Mouse (Mus musculus): ENCODE measurements around the gene Anp32b. TPM values are rescaled to one million over a fixed set of nuclear protein-coding genes. Genes with fewer than 3 reads are reported as not detected.
A peak's percentile ranks its signal among the peaks of the same experiment; 100 is the strongest.

The Anp32b gene
- polyA plus RNA-seq, 1 experiment from 2014 or later = 156 TPM

GRCm38 (mm10) chr4:46463130-46463830, 12.6 kb downstream of the Anp32b start:
- Histone ChIP-seq H3K4me3 (ENCODE audit: low read length) (no peak overlapping the region), H3K9me3 (replicated peaks; ENCODE audit: control insufficient read depth, low read length) (no peaks in the 10 kb centered on the region), H3K27ac (ENCODE audit: low read length) (no peak overlapping the region), H3K9ac (ENCODE audit: low read length) (no peak overlapping the region), H3K27me3 (ENCODE audit: control insufficient read depth, insufficient read depth, low read length) (no peaks in the 10 kb centered on the region), H3K4me2 (ENCODE audit: low read depth, low read length) (no peak overlapping the region), H3K36me3 (ENCODE audit: control insufficient read depth, insufficient read depth) (peaks cover 53% of the 10 kb centered on the region), H3K4me1 (ENCODE audit: control insufficient read depth, insufficient read depth, low read length) (peaks cover 8% of the 10 kb centered on the region)
- WGBS = 81% methylated on average over 7 of the region's 7 CpGs
- no peak; the same call in 1 of the 2 replicates for ATAC-seq (replicated peaks; ENCODE audit: extremely low read depth, insufficient read depth, low FRiP score)

GRCm38 (mm10) chr4:46465740-46466139, 15.0 kb downstream of the Anp32b start:
- Histone ChIP-seq H3K9me3 (replicated peaks; ENCODE audit: control insufficient read depth, low read length) (no peaks in the 10 kb centered on the region), H3K27me3 (ENCODE audit: control insufficient read depth, insufficient read depth, low read length) (no peaks in the 10 kb centered on the region), H3K4me2 (ENCODE audit: low read depth, low read length) (no peak overlapping the region), H3K36me3 (ENCODE audit: control insufficient read depth, insufficient read depth) (peaks cover 75% of the 10 kb centered on the region), H3K9ac (ENCODE audit: low read length) (no peak overlapping the region), H3K4me3 (ENCODE audit: low read length) (no peak overlapping the region), H3K4me1 (ENCODE audit: control insufficient read depth, insufficient read depth, low read length) (peaks cover 6% of the 10 kb centered on the region), H3K27ac (ENCODE audit: low read length) (no peak overlapping the region)
- WGBS = 86% methylated on average over 3 of the region's 3 CpGs
- ATAC-seq (replicated peaks; ENCODE audit: extremely low read depth, insufficient read depth, low FRiP score) = no peak

- no peak overlapping the region for H3K27ac ChIP-seq (ENCODE audit: low read length)
- no peaks in the 10 kb centered on the region for H3K9me3 ChIP-seq (replicated peaks; ENCODE audit: control insufficient read depth, low read length)
- H3K27me3 ChIP-seq (ENCODE audit: control insufficient read depth, insufficient read depth, low read length) = no peaks in the 10 kb centered on the region
- no peak overlapping the region for H3K9ac ChIP-seq (ENCODE audit: low read length)
- H3K36me3 ChIP-seq (ENCODE audit: control insufficient read depth, insufficient read depth) = peaks cover 47% of the 10 kb centered on the region
- WGBS = 87% methylated on average over 5 of the region's 5 CpGs
- ATAC-seq (replicated peaks; ENCODE audit: extremely low read depth, insufficient read depth, low FRiP score) = no peak
- no peak overlapping the region for H3K4me2 ChIP-seq (ENCODE audit: low read depth, low read length)
- no peaks in the 10 kb centered on the region for H3K4me1 ChIP-seq (ENCODE audit: control insufficient read depth, insufficient read depth, low read length)
- no peak overlapping the region for H3K4me3 ChIP-seq (ENCODE audit: low read length)
Measured at GRCm38 (mm10) chr4:46475101-46475500, 24.4 kb downstream of the Anp32b start.

GRCm38 (mm10) chr4:46479081-46479480, 28.4 kb downstream of the Anp32b start:
- Histone ChIP-seq H3K27me3 (ENCODE audit: control insufficient read depth, insufficient read depth, low read length) (no peaks in the 10 kb centered on the region), H3K9me3 (replicated peaks; ENCODE audit: control insufficient read depth, low read length) (no peaks in the 10 kb centered on the region), H3K4me1 (ENCODE audit: control insufficient read depth, insufficient read depth, low read length) (no peaks in the 10 kb centered on the region), H3K4me2 (ENCODE audit: low read depth, low read length) (no peak overlapping the region), H3K9ac (ENCODE audit: low read length) (no peak overlapping the region), H3K27ac (ENCODE audit: low read length) (no peak overlapping the region), H3K4me3 (ENCODE audit: low read length) (no peak overlapping the region), H3K36me3 (ENCODE audit: control insufficient read depth, insufficient read depth) (peaks cover 17% of the 10 kb centered on the region)
- WGBS = 91% methylated on average over 2 of the region's 2 CpGs
- ATAC-seq (replicated peaks; ENCODE audit: extremely low read depth, insufficient read depth, low FRiP score) = no peak

GRCm38 (mm10) chr4:46485696-46486417, 35.2 kb downstream of the Anp32b start:
- Histone ChIP-seq H3K4me2 (ENCODE audit: low read depth, low read length) (peak overlapping the region; percentile 23; the same call in 1 of the 2 replicates), H3K36me3 (ENCODE audit: control insufficient read depth, insufficient read depth) (no peaks in the 10 kb centered on the region), H3K27me3 (ENCODE audit: control insufficient read depth, insufficient read depth, low read length) (no peaks in the 10 kb centered on the region), H3K9me3 (replicated peaks; ENCODE audit: control insufficient read depth, low read length) (no peaks in the 10 kb centered on the region), H3K4me1 (ENCODE audit: control insufficient read depth, insufficient read depth, low read length) (peaks cover 17% of the 10 kb centered on the region), H3K27ac (ENCODE audit: low read length) (peak overlapping the region; percentile 87), H3K9ac (ENCODE audit: low read length) (peak overlapping the region; percentile 49), H3K4me3 (ENCODE audit: low read length) (no peak overlapping the region)
- 25% methylated on average over 14 of the region's 14 CpGs for WGBS
- peak; percentile 52; the same call in 1 of the 2 replicates for ATAC-seq (replicated peaks; ENCODE audit: extremely low read depth, insufficient read depth, low FRiP score)

GRCm38 (mm10) chr4:46487348-46487747, 36.6 kb downstream of the Anp32b start:
- H3K9ac ChIP-seq (ENCODE audit: low read length) = no peak overlapping the region
- peaks cover 17% of the 10 kb centered on the region for H3K4me1 ChIP-seq (ENCODE audit: control insufficient read depth, insufficient read depth, low read length)
- no peaks in the 10 kb centered on the region for H3K9me3 ChIP-seq (replicated peaks; ENCODE audit: control insufficient read depth, low read length)
- H3K27me3 ChIP-seq (ENCODE audit: control insufficient read depth, insufficient read depth, low read length) = no peaks in the 10 kb centered on the region
- 82% methylated on average over 5 of the region's 5 CpGs for WGBS
- H3K36me3 ChIP-seq (ENCODE audit: control insufficient read depth, insufficient read depth) = no peaks in the 10 kb centered on the region
- H3K27ac ChIP-seq (ENCODE audit: low read length) = no peak overlapping the region
- no peak overlapping the region for H3K4me3 ChIP-seq (ENCODE audit: low read length)
- no peak overlapping the region for H3K4me2 ChIP-seq (ENCODE audit: low read depth, low read length)
- ATAC-seq (replicated peaks; ENCODE audit: extremely low read depth, insufficient read depth, low FRiP score) = no peak

- Histone ChIP-seq H3K27me3 (ENCODE audit: control insufficient read depth, insufficient read depth, low read length) (no peaks in the 10 kb centered on the region), H3K36me3 (ENCODE audit: control insufficient read depth, insufficient read depth) (peaks cover 14% of the 10 kb centered on the region), H3K9me3 (replicated peaks; ENCODE audit: control insufficient read depth, low read length) (no peaks in the 10 kb centered on the region), H3K27ac (ENCODE audit: low read length) (peak within 1 kb of the TSS; percentile 63), H3K9ac (ENCODE audit: low read length) (peak within 1 kb of the TSS; percentile 88), H3K4me2 (ENCODE audit: low read depth, low read length) (peak within 1 kb of the TSS; percentile 84), H3K4me3 (ENCODE audit: low read length) (peak within 1 kb of the TSS; percentile 92), H3K4me1 (ENCODE audit: control insufficient read depth, insufficient read depth, low read length) (peaks cover 17% of the 10 kb centered on the region)
- ATAC-seq (replicated peaks; ENCODE audit: extremely low read depth, insufficient read depth, low FRiP score) = peak; percentile 95
- under 1% methylated on average over 58 of the region's 58 CpGs for WGBS
Measured at GRCm38 (mm10) chr4:46489028-46489925, 38.6 kb downstream of the Anp32b start, which contains the start of gene Nans. TSS of gene Nans (plus strand) at chr4:46489248.

GRCm38 (mm10) chr4:46493071-46493470, 42.4 kb downstream of the Anp32b start:
- Histone ChIP-seq H3K4me1 (ENCODE audit: control insufficient read depth, insufficient read depth, low read length) (peaks cover 4% of the 10 kb centered on the region), H3K4me2 (ENCODE audit: low read depth, low read length) (no peak overlapping the region), H3K27me3 (ENCODE audit: control insufficient read depth, insufficient read depth, low read length) (no peaks in the 10 kb centered on the region), H3K9ac (ENCODE audit: low read length) (no peak overlapping the region), H3K27ac (ENCODE audit: low read length) (no peak overlapping the region), H3K4me3 (ENCODE audit: low read length) (no peak overlapping the region), H3K36me3 (ENCODE audit: control insufficient read depth, insufficient read depth) (peaks cover 14% of the 10 kb centered on the region), H3K9me3 (replicated peaks; ENCODE audit: control insufficient read depth, low read length) (no peaks in the 10 kb centered on the region)
- ATAC-seq (replicated peaks; ENCODE audit: extremely low read depth, insufficient read depth, low FRiP score) = no peak
- WGBS = 93% methylated on average over 6 of the region's 6 CpGs

Measured in heart, embryonic 16.5 days (tissue).